Mouse (Mus musculus): ENCODE measurements around the gene Zfp768. TPM values are rescaled to one million over a fixed set of nuclear protein-coding genes. Genes with fewer than 3 reads are reported as not detected.
"Not testable (repeated sequence)": the region's sequence is repeated elsewhere in the genome, so short reads cannot be mapped to it uniquely, and the experiment has no call there.

Zfp768 gene
- polyA plus RNA-seq, 2 experiments from 2014 or later = not detected

- ATAC-seq = no peak
Measured at GRCm38 (mm10) chr7:127357871-127358270, 12.5 kb upstream of the Zfp768 start.

GRCm38 (mm10) chr7:127355796-127356195, 10.4 kb upstream of the Zfp768 start:
- ATAC-seq = no peak

- no peak for ATAC-seq
Measured at GRCm38 (mm10) chr7:127351230-127352004, 6.0 kb upstream of the Zfp768 start.

- ATAC-seq = no peak
Measured at GRCm38 (mm10) chr7:127346676-127347075, 1.3 kb upstream of the Zfp768 start.

- ATAC-seq = no peak
Measured at GRCm38 (mm10) chr7:127345092-127345491, 297 bp downstream of the Zfp768 start.

- ATAC-seq = no peak
Measured at GRCm38 (mm10) chr7:127344371-127344770, 1.0 kb downstream of the Zfp768 start.

GRCm38 (mm10) chr7:127343351-127344019, 1.9 kb downstream of the Zfp768 start:
- ATAC-seq = no peak

GRCm38 (mm10) chr7:127342888-127343287, 2.5 kb downstream of the Zfp768 start:
- ATAC-seq = no peak

- ATAC-seq = peak; percentile 63
Measured at GRCm38 (mm10) chr7:127342332-127342731, 3.1 kb downstream of the Zfp768 start.

GRCm38 (mm10) chr7:127341861-127342260, 3.5 kb downstream of the Zfp768 start:
- ATAC-seq = not testable (repeated sequence)

- ATAC-seq = no peak
Measured at GRCm38 (mm10) chr7:127341356-127341755, 4.0 kb downstream of the Zfp768 start.

GRCm38 (mm10) chr7:127337636-127338035, 7.8 kb downstream of the Zfp768 start:
- no peak for ATAC-seq

GRCm38 (mm10) chr7:127335604-127336003, 9.8 kb downstream of the Zfp768 start:
- no peak for ATAC-seq

GRCm38 (mm10) chr7:127333240-127333639, 12.1 kb downstream of the Zfp768 start:
- ATAC-seq = no peak

GRCm38 (mm10) chr7:127326685-127327084, 18.7 kb downstream of the Zfp768 start:
- ATAC-seq = no peak

- ATAC-seq = no peak
Measured at GRCm38 (mm10) chr7:127325550-127325949, 19.8 kb downstream of the Zfp768 start.

- ATAC-seq = no peak
Measured at GRCm38 (mm10) chr7:127324944-127325343, 20.4 kb downstream of the Zfp768 start.

- no peak for ATAC-seq
Measured at GRCm38 (mm10) chr7:127322085-127322484, 23.3 kb downstream of the Zfp768 start.

- no peak for ATAC-seq
Measured at GRCm38 (mm10) chr7:127321106-127321505, 24.3 kb downstream of the Zfp768 start.

GRCm38 (mm10) chr7:127313912-127314311, 31.5 kb downstream of the Zfp768 start:
- ATAC-seq = no peak

- ATAC-seq = no peak
Measured at GRCm38 (mm10) chr7:127309951-127310350, 35.4 kb downstream of the Zfp768 start.

- ATAC-seq = peak; percentile 51
Measured at GRCm38 (mm10) chr7:127308887-127309286, 36.5 kb downstream of the Zfp768 start.

- no peak for ATAC-seq
Measured at GRCm38 (mm10) chr7:127308431-127308830, 37.0 kb downstream of the Zfp768 start.

GRCm38 (mm10) chr7:127297586-127298193, 47.7 kb downstream of the Zfp768 start:
- ATAC-seq = peak; percentile 49

Data from CD4-positive, CD25-positive, alpha-beta regulatory T cell, adult 4 months (primary cell).